Mouse (Mus musculus) fibroblast of lung, adult 2 months (primary cell): ENCODE measurements around the gene Igsf21.

Source experiments
- DNase-seq: peaks from one replicate; pipeline ENCODE4 v3.0.0-alpha.2; 2011; ENCODE audit warnings: low read depth

Igsf21 gene

GRCm38 (mm10) chr4:140100141-140100540 is 146.4 kb downstream of the Igsf21 start:
- no peak for DNase-seq

DNA sequence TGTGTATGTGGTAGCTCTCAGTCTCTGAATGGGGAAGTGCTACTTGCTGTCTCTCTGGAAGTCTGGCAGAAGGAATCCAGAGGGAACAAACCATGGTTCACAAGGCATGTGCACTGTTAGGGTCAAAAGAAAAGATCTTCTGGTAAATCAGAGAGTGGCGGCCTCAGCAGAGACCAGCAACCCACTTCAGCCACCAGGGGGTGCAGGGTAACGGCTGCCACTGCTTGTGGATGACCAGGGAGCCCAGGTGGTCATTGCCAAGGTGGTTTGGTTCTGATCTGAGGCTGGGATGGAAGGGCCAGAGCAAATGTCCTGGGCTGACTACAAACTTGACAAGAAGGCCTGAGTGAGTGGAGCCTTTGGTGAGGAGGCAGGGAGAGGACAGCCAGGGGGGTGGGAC is 150.3 kb downstream of the Igsf21 start:
- DNase-seq: no peak

- DNase-seq: no peak
Measured at GRCm38 (mm10) chr4:140094835-140095234, 151.7 kb downstream of the Igsf21 start.

GRCm38 (mm10) chr4:140092367-140092766 is 154.2 kb downstream of the Igsf21 start:
- no peak for DNase-seq

- no peak for DNase-seq
Measured at GRCm38 (mm10) chr4:140091693-140092092, 154.9 kb downstream of the Igsf21 start.

GRCm38 (mm10) chr4:140089676-140090075 is 156.9 kb downstream of the Igsf21 start:
- no peak for DNase-seq

DNA sequence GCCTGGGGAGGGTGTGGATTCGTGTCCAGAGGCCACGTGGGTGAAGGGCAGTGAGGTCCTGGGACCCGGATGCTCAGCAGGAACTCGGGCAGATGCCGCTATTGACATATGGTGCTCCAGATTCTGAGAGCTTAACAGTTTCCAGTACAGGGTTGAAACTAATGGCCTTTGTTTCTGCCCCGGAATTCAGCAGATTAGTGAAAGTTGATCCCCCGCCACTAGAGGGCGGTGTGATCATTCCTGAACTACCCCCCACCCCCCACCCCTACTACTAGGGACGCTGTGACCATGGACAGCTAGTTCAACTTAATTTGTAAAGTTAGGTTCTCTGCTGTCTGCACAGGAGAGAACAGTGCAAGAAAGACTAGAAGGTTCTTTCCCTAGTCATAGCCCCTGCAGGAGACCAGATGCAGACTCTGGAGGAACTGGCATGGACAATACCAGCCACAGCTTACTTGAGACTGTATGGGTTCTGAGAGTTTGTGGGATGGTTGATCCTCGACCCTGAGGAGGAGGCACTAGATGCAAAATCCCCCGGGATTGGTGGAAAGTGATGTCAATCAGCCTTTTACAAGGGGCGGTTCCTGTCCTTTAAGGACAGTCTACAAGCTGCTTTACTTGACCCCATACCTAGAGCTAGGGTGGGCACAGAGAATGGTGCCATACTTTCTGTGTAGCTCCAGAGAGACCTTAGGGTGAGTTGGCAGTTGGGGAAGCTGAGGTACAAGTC is 157.7 kb downstream of the Igsf21 start:
- no peak for DNase-seq

GRCm38 (mm10) chr4:140086192-140086591 is 160.4 kb downstream of the Igsf21 start:
- no peak for DNase-seq

GRCm38 (mm10) chr4:140084521-140085011 is 162.0 kb downstream of the Igsf21 start:
- peak; percentile 17 for DNase-seq

DNA sequence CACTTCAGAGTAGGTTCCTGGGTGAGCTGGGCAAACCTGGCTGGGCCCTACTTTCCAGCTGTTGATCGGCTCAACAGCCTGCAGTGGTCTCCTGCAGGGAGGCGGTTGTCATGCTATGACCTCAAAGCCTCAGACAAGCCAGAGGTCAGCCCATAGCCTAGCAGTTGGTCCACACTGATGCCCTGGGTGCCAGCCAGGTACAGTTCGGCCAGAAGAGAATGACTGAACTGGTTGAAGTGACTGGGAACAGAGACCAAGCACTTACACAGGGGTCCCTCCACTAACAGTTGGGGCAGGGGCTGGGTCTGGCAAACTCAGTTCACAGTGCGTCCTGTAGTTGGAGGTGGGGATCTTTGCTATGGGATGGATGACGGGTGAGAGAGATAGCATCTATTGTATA is 162.5 kb downstream of the Igsf21 start:
- no peak for DNase-seq

- no peak for DNase-seq
Measured at GRCm38 (mm10) chr4:140078416-140078815, 168.2 kb downstream of the Igsf21 start.

DNA sequence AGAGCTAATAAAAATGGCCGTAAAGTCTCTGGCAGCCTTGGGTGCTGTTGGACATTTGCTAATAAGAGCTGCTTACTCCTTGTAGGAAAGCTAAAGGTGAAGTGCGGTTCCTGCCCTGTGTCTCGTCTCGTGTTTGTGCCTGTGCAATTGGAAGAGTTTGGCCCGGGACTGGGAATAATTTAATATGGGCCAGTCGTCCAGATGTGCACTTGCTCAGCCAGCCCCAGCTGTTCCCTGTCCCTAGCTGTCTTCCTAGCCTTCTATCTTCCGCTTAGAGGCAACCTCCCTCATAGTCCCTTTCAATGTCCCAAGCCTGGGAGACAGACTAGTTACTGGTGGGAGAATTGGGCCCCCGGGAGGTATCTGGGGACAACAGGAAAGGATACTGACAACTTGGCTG is 169.0 kb downstream of the Igsf21 start:
- no peak for DNase-seq

DNA sequence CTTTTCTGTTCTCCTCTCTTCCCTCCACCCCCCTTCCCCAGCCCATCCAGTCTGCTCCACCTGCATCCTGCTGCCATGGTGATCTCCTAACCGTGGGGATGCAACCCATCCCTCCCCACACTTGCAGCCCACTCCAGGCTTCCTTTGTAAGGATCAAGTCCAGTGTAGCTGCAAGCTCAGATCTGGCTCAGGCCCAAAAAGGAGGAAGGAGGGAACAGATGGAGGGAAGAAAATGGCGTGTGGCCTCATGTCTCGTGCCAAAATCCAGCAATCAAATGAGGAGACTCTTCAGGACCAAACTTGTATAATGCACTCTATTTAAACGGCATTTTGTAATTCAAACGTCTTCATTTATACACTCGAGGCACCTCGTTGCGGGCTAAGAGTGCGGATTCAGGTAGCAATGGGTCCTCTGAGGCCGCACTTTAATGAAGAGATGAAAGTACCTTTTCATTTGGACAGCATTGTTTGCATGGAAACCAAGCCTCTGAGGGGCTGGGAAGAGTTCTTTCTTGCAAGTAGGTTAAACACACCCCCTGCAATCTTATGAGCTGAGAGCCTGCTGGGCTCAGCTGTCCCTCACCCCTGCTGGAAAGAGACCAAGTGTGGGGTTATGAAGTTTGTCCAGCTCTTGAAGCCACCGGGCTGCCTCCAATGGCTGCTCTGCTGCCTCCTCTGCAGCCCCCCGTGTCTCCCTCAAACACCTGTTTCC is 169.6 kb downstream of the Igsf21 start:
- DNase-seq: no peak

GRCm38 (mm10) chr4:140076428-140076827 is 170.2 kb downstream of the Igsf21 start:
- DNase-seq: no peak

DNA sequence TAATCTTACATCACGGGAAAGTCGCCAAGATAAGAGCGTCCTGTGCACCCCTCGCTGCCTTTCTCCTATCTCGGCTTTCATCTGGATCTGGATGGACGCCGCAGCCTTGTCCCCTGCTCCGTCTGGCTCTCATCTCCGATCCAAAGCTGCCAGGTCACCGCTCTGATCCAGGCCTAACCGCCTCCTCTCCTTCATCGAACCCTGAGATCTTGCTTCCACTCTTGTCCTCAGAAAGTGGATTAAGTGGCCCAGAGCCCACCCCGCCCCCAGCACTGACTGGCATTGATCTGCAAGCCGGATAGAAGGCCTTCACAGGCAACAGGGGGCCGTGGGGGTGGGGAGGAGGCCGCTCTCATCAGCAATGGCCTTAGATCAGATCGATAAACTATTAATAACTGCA is 175.5 kb downstream of the Igsf21 start:
- DNase-seq: no peak

DNA sequence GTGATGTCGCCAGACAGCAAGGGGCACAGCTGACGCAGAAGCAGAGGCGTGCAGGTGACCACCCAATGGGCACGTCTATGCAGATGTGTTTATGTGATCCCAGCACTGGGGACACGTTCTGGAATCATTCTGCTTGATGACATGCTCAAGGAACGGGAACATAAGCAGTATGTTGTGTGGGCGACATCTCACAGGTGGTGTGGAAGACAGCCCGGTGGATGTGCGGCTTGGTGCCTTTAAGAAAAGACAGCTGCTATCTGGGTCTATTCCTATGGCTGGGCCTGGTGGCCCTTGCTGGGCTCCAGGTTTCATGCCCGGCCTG is 176.3 kb downstream of the Igsf21 start:
- DNase-seq: no peak

DNA sequence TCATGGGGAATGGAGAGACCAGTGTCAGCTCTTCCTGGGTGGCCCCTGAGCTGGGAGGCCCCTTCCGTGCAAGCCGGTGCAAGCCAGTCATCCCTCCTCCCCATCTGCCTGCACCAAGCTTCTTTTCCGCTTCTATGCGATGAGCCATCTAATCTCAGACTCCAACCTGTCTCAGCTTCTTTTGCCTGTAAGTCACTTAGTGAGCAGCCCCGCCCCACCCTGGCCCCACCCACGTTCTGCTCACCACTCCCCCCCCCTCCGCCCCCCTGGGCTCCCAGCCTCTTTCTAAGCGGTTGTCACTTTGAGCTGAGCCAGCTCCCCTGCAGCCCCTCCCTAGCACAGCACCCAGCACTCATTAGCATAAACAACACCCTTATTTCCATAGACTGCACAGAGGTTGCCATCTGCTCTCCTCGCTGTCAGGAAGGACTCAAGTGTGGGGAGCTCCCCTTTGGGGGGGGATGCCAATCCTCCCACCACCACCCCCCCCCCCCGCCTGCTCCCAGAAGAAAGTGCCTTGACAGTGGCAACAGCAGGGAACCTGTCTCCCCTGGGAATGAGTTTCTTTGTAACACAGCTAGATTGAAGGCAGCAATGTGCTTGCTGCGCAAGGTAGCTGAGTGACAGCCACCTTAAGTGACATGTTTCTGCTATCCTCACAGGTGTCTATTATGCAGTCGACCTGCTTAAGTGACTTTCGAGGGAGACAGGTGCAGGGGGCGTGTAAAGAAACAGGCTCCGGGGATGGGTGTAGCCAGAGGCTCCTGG is 176.8 kb downstream of the Igsf21 start:
- DNase-seq: no peak

- DNase-seq: no peak
Measured at GRCm38 (mm10) chr4:140068468-140068867, 178.1 kb downstream of the Igsf21 start.

DNA sequence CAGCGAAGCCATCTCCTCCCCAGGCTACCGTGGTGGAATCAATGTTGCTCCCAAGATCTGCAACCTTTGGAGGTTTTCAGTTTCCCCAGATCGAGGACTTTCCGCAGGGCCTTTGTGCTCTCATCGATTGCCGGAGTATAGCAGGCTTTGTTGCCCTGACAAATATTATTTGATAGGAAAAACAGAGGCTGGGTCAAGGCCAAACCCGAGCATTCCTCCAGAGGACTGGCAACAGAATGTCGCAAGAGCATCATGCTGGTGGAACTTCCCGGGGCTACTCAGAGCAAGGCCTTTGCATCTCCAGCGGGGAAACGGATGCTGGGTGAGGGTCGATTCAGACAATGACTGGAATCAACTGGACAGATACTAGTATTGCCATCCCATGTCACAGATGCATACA is 180.6 kb downstream of the Igsf21 start:
- DNase-seq: no peak

DNA sequence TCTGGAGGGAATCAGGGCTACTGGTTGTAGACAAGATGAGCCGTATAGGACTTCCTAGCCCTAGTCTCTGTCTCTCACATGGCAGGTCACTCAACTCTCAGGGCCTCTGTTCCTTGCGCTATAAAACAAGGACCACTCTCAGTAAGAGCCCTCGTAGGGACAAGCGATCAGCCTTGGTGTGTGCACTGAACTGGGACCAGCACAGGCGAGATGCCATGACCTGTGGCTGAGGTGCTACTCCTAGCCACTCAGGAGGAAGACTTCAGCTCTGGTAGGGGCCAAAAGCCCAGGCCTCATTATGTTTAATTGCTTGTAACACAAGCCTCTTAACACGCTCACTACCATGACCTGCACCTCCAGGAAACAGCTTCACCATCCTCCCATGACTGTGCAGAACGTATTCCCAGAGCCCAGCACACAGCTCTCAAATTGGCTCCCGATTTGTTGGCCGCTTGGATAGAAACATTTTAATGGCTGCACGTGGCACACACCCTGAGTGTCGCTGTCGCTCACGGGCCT is 183.4 kb downstream of the Igsf21 start:
- DNase-seq: no peak

GRCm38 (mm10) chr4:140060251-140060650 is 186.3 kb downstream of the Igsf21 start:
- DNase-seq: no peak

DNA sequence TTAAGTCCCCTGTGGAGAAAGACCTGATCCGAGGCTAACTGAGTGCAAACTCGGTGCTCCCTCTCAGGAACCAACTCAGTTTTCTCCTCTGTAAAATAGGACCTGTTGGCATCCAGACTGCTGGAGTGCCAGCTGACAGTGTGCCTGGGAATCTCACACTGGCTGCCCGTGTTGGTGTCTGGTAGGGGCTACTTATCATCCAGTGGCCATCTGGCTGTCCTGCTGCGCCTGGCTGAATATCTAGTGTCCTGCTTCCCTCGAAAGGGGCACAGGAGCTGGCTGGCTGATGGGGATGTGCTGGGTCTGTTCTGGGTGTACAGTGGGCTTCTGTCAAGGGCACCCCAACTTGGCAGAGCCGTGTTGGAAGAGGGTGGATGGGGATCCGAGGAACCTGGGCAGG is 193.5 kb downstream of the Igsf21 start:
- DNase-seq: no peak

DNA sequence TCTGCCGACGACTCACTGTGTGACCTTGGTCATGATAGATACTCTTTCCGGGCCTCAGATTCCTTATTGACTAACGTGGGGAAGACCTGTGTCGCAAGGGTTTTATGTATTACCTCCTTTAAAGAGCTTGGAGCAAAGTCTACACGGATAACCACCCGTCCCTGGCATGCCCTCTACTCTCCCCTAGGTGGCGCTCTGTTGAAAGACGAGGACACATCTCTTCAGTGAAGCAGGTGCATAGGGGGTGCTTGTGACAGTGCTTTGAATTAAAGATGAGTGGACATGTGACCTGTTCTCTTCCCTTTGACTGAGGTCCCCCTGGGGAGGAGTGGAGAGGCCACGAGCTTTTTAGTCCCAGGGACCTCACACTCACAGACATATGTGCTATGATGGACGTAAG is 194.0 kb downstream of the Igsf21 start:
- no peak for DNase-seq
